Mouse (Mus musculus) ES-Bruce4 (cell line): ENCODE results near the gene Scfd2. TPM values are rescaled to one million over a fixed set of nuclear protein-coding genes. Genes with fewer than 3 reads are reported as not detected.

ENCODE experiments used
- H3K27ac ChIP-seq: 2 replicates; pipeline ENCODE4 v1.5.1; 2012; ENCODE audit warnings: low read length, inconsistent platforms; ENCODE audit not compliant: insufficient read depth
- H3K27me3 ChIP-seq: 2 replicates; pipeline ENCODE4 v1.6.1; 2012; ENCODE audit warnings: mild to moderate bottlenecking, low read length, inconsistent platforms; ENCODE audit not compliant: control insufficient read depth, poor library complexity, insufficient read depth, severe bottlenecking
- H3K36me3 ChIP-seq: 2 replicates; pipeline ENCODE4 v1.6.1; 2012; ENCODE audit warnings: inconsistent platforms, mild to moderate bottlenecking, low read length, moderate library complexity; ENCODE audit not compliant: control insufficient read depth, poor library complexity, insufficient read depth, severe bottlenecking
- H3K4me1 ChIP-seq: one replicate; pipeline ENCODE4 v1.8.1; 2011; ENCODE audit warnings: low read length; ENCODE audit not compliant: control insufficient read depth, insufficient read depth
- H3K4me3 ChIP-seq: 2 replicates; pipeline ENCODE4 v1.5.1; 2011; ENCODE audit warnings: low read depth, mild to moderate bottlenecking, low read length
- H3K9ac ChIP-seq: 2 replicates; pipeline ENCODE4 v1.6.1; 2012; ENCODE audit warnings: low read depth, mild to moderate bottlenecking, inconsistent platforms; ENCODE audit not compliant: poor library complexity, severe bottlenecking
- H3K9me3 ChIP-seq: replicated peaks from 2 replicates; pipeline ENCODE4 v1.6.1; 2012; ENCODE audit warnings: mild to moderate bottlenecking, low read length, inconsistent platforms; ENCODE audit not compliant: control insufficient read depth, poor library complexity, insufficient read depth, severe bottlenecking
- CTCF ChIP-seq: IDR thresholded peaks from one replicate; pipeline ENCODE4 v1.8.1; 2011; ENCODE audit warnings: low read depth, low read length
- EP300 ChIP-seq: IDR thresholded peaks from 2 replicates; pipeline ENCODE4 v1.6.1; 2011; ENCODE audit warnings: low read depth, low read length; ENCODE audit not compliant: insufficient read depth
- POLR2A ChIP-seq: IDR thresholded peaks from one replicate; pipeline ENCODE4 v1.8.1; 2011; ENCODE audit warnings: low read length; ENCODE audit not compliant: insufficient read depth
- polyA plus RNA-seq: library from polyadenylated mRNA; stranded (reverse); fragments of >200 nt; gene quantifications from 2 replicates; pipeline ENCODE4 v1.2.4, GENCODE M21; 2011; ENCODE audit warnings: low read depth; ENCODE audit not compliant: missing spikeins, insufficient read depth, insufficient read length

Scfd2 gene
- polyA plus RNA-seq, 1 experiment = 5.8 TPM

DNA sequence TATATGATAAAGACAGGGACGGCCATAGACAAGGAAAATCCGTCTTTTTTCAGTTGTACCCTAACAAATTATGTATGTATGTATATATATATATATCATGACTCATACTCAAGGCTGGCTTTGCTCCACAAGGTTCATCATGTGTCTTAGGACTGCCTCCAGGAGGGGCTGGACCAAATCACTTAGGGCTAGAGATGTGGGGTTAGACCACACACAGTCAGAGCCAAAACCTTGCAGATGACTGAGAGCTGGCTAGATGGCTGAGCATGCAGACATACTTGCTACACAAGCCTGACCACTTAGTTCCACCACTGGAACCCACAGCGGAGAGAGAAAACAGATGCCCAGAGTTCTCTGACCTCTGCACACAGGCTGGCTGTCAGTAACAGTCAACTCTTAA lies 363.5 kb downstream of the Scfd2 start:
- no peaks in the 10 kb centered on the region for H3K36me3 ChIP-seq
- H3K9ac ChIP-seq = no peak overlapping the region
- H3K9me3 ChIP-seq = no peaks in the 10 kb centered on the region
- H3K4me3 ChIP-seq = no peak overlapping the region
- TF ChIP-seq POLR2A (no peak), EP300 (no peak), CTCF (no peak)
- H3K4me1 ChIP-seq = no peaks in the 10 kb centered on the region
- no peaks in the 10 kb centered on the region for H3K27me3 ChIP-seq
- no peak overlapping the region for H3K27ac ChIP-seq

DNA sequence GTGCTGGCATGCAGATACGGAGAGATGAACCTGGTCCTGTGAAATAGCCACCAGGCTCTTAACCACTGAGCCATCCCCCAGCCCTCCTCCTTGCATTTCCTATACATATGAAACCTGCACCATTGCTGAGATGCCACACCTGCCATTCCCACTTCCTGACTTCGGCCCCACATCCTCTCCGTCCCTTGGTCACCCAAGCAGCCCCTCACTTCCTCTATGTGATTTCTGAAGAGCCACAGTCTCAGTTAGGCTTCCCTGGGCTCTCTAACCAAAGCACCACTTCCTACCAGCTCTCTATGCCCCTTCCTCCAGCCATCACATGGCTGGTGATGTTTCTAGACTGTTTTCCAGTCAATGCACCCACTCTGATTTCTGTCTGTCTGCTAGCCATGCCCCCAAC lies 364.9 kb downstream of the Scfd2 start:
- Histone ChIP-seq H3K27me3 (no peaks in the 10 kb centered on the region), H3K4me1 (no peaks in the 10 kb centered on the region), H3K9ac (no peak overlapping the region), H3K4me3 (no peak overlapping the region), H3K36me3 (no peaks in the 10 kb centered on the region), H3K27ac (no peak overlapping the region), H3K9me3 (no peaks in the 10 kb centered on the region)
- TF ChIP-seq EP300 = no peak

DNA sequence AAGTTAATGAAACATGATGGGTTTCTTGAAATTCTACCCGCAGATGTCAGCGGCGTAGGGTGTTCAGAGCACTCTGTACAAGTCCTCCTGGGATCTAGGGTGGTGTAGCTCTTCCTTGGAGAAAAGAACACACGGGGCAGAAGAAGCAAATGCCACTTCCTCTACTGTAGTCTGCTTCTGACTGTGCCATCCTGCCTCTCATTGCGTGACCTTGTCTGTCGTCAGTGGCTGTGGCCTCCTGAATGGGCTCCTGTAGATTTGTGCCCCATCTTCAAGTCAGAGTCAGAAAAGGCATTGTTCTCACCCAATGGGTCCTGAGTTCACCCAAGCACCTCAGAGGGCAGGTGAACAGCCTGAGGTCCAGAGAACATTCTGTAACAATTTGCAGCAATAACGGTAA lies 367.0 kb downstream of the Scfd2 start:
- H3K27ac ChIP-seq = no peak overlapping the region
- H3K4me1 ChIP-seq = no peaks in the 10 kb centered on the region
- no peak overlapping the region for H3K4me3 ChIP-seq
- TF ChIP-seq EP300 (no peak), POLR2A (no peak), CTCF (no peak)
- no peak overlapping the region for H3K9ac ChIP-seq
- H3K9me3 ChIP-seq = no peaks in the 10 kb centered on the region
- no peaks in the 10 kb centered on the region for H3K36me3 ChIP-seq
- no peaks in the 10 kb centered on the region for H3K27me3 ChIP-seq

DNA sequence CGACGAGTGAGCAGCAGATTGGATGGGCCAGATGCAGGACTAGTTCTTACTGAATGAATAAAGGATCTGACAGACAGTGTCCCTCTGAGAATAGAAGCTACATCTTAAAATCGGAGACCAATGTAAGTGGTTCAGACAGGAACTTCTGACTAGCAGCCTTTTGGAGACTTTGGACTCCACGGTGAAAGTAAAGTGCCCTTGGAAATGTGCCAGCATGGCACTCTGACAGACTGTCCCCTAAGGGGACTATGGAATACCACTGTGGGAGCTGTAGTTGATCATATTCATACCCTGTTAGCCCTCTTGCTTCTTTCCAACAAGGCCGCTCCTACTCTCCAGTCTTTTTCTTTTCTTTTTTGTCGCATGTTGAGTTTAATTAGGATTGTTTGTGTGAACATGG lies 368.4 kb downstream of the Scfd2 start:
- TF ChIP-seq EP300 (no peak), CTCF (no peak), POLR2A (no peak)
- Histone ChIP-seq H3K4me3 (no peak overlapping the region), H3K9ac (no peak overlapping the region), H3K4me1 (no peaks in the 10 kb centered on the region), H3K36me3 (no peaks in the 10 kb centered on the region), H3K27me3 (no peaks in the 10 kb centered on the region), H3K27ac (no peak overlapping the region), H3K9me3 (peaks cover 2% of the 10 kb centered on the region; the same call in 1 of the 2 replicates)

DNA sequence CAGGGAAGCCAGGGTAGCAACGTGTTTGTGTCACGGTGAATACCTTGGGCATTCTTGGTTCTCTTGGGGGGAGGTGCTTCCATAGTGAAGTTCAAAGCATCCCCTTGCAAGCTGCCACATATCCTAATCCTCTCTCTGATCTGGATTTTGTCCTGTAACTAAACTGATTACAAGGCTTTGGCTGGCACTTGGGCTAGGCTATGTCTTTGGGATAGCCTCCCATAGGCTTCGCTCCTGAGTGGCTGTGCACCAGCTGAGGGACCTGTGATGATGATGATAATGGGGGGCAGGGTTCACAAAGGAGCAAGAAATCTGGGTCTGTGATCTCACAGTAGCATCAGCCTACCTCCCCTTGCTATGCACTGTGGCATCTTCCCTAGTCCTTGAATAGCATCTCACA lies 369.5 kb downstream of the Scfd2 start:
- no peak for TF ChIP-seq EP300
- no peak for TF ChIP-seq CTCF
- no peak for TF ChIP-seq POLR2A
- Histone ChIP-seq H3K9me3 (peaks cover 2% of the 10 kb centered on the region; the same call in 1 of the 2 replicates), H3K4me1 (no peaks in the 10 kb centered on the region), H3K36me3 (no peaks in the 10 kb centered on the region), H3K27me3 (no peaks in the 10 kb centered on the region), H3K9ac (no peak overlapping the region), H3K27ac (no peak overlapping the region), H3K4me3 (no peak overlapping the region)

DNA sequence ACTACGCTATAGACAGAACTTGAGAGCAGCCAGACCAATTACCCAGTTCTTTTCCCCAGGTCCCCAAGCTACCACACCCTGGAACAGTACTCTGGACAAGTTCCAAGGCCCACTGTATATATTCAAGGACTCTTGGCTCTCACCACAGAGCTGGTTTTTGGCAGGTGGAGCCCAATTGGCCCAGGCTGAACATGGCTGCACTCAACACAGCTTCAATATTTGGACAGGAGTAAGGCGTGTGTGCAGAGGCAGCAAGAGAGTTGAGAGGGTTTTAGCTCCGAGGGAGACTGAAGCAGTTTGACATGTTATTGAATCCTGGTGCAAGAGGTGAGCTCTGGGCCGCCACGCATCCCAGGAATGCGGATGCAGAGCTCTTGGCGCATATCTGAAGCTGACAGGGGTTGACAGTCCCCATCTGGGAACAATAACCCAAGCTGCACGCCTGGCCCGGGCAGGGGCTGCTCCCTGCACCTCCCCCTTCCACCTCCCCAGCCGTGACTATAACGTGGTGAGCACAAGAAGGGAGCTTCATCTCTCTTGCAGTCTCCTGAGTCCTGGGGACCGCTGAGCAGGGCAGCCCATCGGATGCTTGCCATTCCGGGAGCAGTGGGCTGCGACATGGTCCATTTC lies 370.1 kb downstream of the Scfd2 start:
- Histone ChIP-seq H3K36me3 (no peaks in the 10 kb centered on the region), H3K9ac (no peak overlapping the region), H3K4me1 (no peaks in the 10 kb centered on the region)

More for the DNA sequence above, 370.1 kb downstream of the Scfd2 start:
- Histone ChIP-seq H3K27me3 (no peaks in the 10 kb centered on the region), H3K9me3 (peaks cover 2% of the 10 kb centered on the region; the same call in 1 of the 2 replicates), H3K27ac (no peak overlapping the region), H3K4me3 (no peak overlapping the region)
- no peak for TF ChIP-seq POLR2A
- TF ChIP-seq EP300 = no peak
- TF ChIP-seq CTCF = no peak
